In the genomic region with DNA sequence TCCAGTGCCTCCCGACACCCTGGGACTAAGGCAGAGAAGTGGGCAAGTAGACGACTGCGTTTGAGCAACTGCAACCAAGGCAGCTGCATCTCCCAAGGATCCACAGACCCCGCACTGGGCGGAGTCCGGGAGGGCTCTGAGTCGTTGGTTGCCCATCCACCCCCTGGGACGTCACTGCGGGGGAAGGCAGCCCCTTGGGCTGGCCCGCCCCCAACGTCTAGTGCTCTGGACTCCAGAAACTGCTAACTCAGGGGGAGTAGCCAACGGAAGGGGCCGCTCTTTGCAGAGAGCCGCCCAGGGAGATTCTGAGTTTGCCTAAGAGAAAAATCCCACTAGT, we compare ENCODE assay signal across 8 mouse cellular contexts. TPM values are rescaled to one million over a fixed set of nuclear protein-coding genes. Genes with fewer than 3 reads are reported as not detected.
DNase-seq lines count a peak whose midpoint lies in the region; ATAC-seq and TF ChIP-seq lines count a peak whose summit lies in the region.

A gene (minus strand): TSS at position 116 of the 337 bp plus-strand sequence.

- no peaks in the 10 kb centered on the region for H3K36me3 ChIP-seq in heart, embryonic 11.5 days (ENCODE audit: control insufficient read depth, insufficient read depth, low read length)
- H3K36me3 ChIP-seq in kidney, embryonic 14.5 days (ENCODE audit: control insufficient read depth, insufficient read depth, low read length), result no peaks in the 10 kb centered on the region
- no peaks in the 10 kb centered on the region for H3K36me3 ChIP-seq in liver, embryonic 15.5 days (replicated peaks)
- H3K36me3 ChIP-seq in stomach, embryonic 16.5 days (ENCODE audit: control insufficient read depth, insufficient read depth, low read length), result no peaks in the 10 kb centered on the region

- H3K4me1 ChIP-seq in embryonic fibroblast, embryonic 13.5 days (ENCODE audit: control insufficient read depth, insufficient read depth, low read length), result no peaks in the 10 kb centered on the region; the same call in 1 of the 2 replicates
- peaks cover 9% of the 10 kb centered on the region; the same call in 1 of the 2 replicates for H3K4me1 ChIP-seq in heart, embryonic 11.5 days (ENCODE audit: control insufficient read depth, insufficient read depth, low read length)
- peaks cover 7% of the 10 kb centered on the region; the same call in 1 of the 2 replicates for H3K4me1 ChIP-seq in kidney, embryonic 14.5 days (ENCODE audit: control insufficient read depth, insufficient read depth, low read length)
- peaks cover 12% of the 10 kb centered on the region for H3K4me1 ChIP-seq in liver, embryonic 15.5 days (replicated peaks)
- H3K4me1 ChIP-seq in stomach, embryonic 16.5 days (ENCODE audit: control insufficient read depth, insufficient read depth, low read length), result peaks cover 8% of the 10 kb centered on the region

- TF ChIP-seq CTCF in embryonic fibroblast, embryonic 13.5 days (IDR thresholded peaks at IDR 0.05; ENCODE audit: borderline replicate concordance, insufficient read depth, low read length), result no peak

- peak; percentile 31 to 33 for DNase-seq in spleen, adult 18-20 months
- no peak for DNase-seq in spleen, adult 12 weeks (ENCODE audit: low spot score)
- DNase-seq in natural killer cell, adult 2 months (ENCODE audit: low spot score in 2 of 2), result peak; percentile 21 to 24

- no peaks in the 10 kb centered on the region for H3K9me3 ChIP-seq in heart, embryonic 11.5 days (replicated peaks; ENCODE audit: control insufficient read depth, low read length)
- H3K9me3 ChIP-seq in kidney, embryonic 14.5 days (ENCODE audit: control insufficient read depth, low read length), result no peaks in the 10 kb centered on the region
- H3K9me3 ChIP-seq in liver, embryonic 15.5 days (replicated peaks), result no peaks in the 10 kb centered on the region
- H3K9me3 ChIP-seq in stomach, embryonic 16.5 days (replicated peaks; ENCODE audit: control insufficient read depth, low read length), result no peaks in the 10 kb centered on the region

- H3K27me3 ChIP-seq in heart, embryonic 11.5 days (ENCODE audit: control insufficient read depth, insufficient read depth, low read length), result 0 out of 2 replicates have a peak, but pooled peaks cover 3% of the 10 kb centered on the region
- no peaks in the 10 kb centered on the region for H3K27me3 ChIP-seq in kidney, embryonic 14.5 days (ENCODE audit: control insufficient read depth, insufficient read depth, low read length)
- H3K27me3 ChIP-seq in liver, embryonic 15.5 days, result peaks cover 6% of the 10 kb centered on the region; the same call in 1 of the 2 replicates
- no peaks in the 10 kb centered on the region for H3K27me3 ChIP-seq in stomach, embryonic 16.5 days (ENCODE audit: control insufficient read depth, insufficient read depth, low read length)

- peak within 1 kb of the TSS; percentile 83 for H3K4me2 ChIP-seq in heart, embryonic 11.5 days
- H3K4me2 ChIP-seq in kidney, embryonic 14.5 days (replicated peaks; ENCODE audit: low read depth, low read length), result peak within 1 kb of the TSS; percentile 93
- peak within 1 kb of the TSS; percentile 72 for H3K4me2 ChIP-seq in liver, embryonic 15.5 days
- H3K4me2 ChIP-seq in stomach, embryonic 16.5 days (ENCODE audit: low read depth, low read length), result peak within 1 kb of the TSS; percentile 97

- H3K9ac ChIP-seq in heart, embryonic 11.5 days (ENCODE audit: low read depth, low read length), result peak within 1 kb of the TSS; percentile 54
- H3K9ac ChIP-seq in kidney, embryonic 14.5 days (ENCODE audit: low read depth, low read length), result peak within 1 kb of the TSS; percentile 60
- no peak within 1 kb of the TSS for H3K9ac ChIP-seq in liver, embryonic 15.5 days
- peak within 1 kb of the TSS; percentile 70 for H3K9ac ChIP-seq in stomach, embryonic 16.5 days (ENCODE audit: low read length)

- peak within 1 kb of the TSS; percentile 63 for H3K27ac ChIP-seq in embryonic fibroblast, embryonic 13.5 days (ENCODE audit: insufficient read depth, low read length)
- H3K27ac ChIP-seq in heart, embryonic 11.5 days (ENCODE audit: low read depth, low read length), result peak within 1 kb of the TSS; percentile 18; the same call in 1 of the 2 replicates
- no peak within 1 kb of the TSS for H3K27ac ChIP-seq in kidney, embryonic 14.5 days (ENCODE audit: low read depth, low read length)
- H3K27ac ChIP-seq in liver, embryonic 15.5 days (replicated peaks), result no peak within 1 kb of the TSS
- peak within 1 kb of the TSS; percentile 26; the same call in 1 of the 2 replicates for H3K27ac ChIP-seq in stomach, embryonic 16.5 days (ENCODE audit: low read length)

- WGBS in heart, embryonic 11.5 days (ENCODE audit: insufficient replicate concordance), result 0% methylated on average over 14 of the region's 14 CpGs
- WGBS in kidney, embryonic 14.5 days, result 0% methylated on average over 14 of the region's 14 CpGs
- under 1% methylated on average over 14 of the region's 14 CpGs for WGBS in liver, embryonic 15.5 days (ENCODE audit: insufficient replicate concordance)
- WGBS in stomach, embryonic 16.5 days, result under 1% methylated on average over 14 of the region's 14 CpGs

- H3K4me3 ChIP-seq in embryonic fibroblast, embryonic 13.5 days (ENCODE audit: insufficient read depth, low read length), result peak within 1 kb of the TSS; percentile 81
- peak within 1 kb of the TSS; percentile 56 for H3K4me3 ChIP-seq in heart, embryonic 11.5 days (ENCODE audit: low read depth, low read length)
- peak within 1 kb of the TSS; percentile 57 for H3K4me3 ChIP-seq in kidney, embryonic 14.5 days (ENCODE audit: low read length)
- peak within 1 kb of the TSS; percentile 48 for H3K4me3 ChIP-seq in liver, embryonic 15.5 days (replicated peaks)
- peak within 1 kb of the TSS; percentile 63 for H3K4me3 ChIP-seq in stomach, embryonic 16.5 days (replicated peaks; ENCODE audit: low read length)

- ATAC-seq in heart, embryonic 11.5 days (replicated peaks; ENCODE audit: insufficient number of reproducible peaks, low FRiP score, low TSS enrichment), result peak; percentile 91; the same call in 1 of the 2 replicates
- ATAC-seq in kidney, embryonic 14.5 days (ENCODE audit: low FRiP score, low TSS enrichment), result peak; percentile 98
- ATAC-seq in liver, embryonic 15.5 days (ENCODE audit: insufficient read depth), result peak; percentile 77
- peak; percentile 96 for ATAC-seq in stomach, embryonic 16.5 days (ENCODE audit: insufficient read depth, low FRiP score)

- TF ChIP-seq POLR2A in embryonic fibroblast, embryonic 13.5 days (IDR thresholded peaks at IDR 0.05; ENCODE audit: low read depth, low read length), result peak; percentile 98

RNA-seq across cellular contexts. Expression of the gene that starts here (rescaled TPM):
- polyA plus RNA-seq in embryonic fibroblast, embryonic 13.5 days (2011; ENCODE audit: insufficient read length, low read depth, missing spikeins), result 32.1 and 48.7 TPM in 2 replicates
- 7.2 and 10.2 TPM in 2 replicates for polyA plus RNA-seq in heart, embryonic 11.5 days (2014; fragmentation: Nextera tagmentation; extraction: Ambion mirVana)
- polyA plus RNA-seq in kidney, embryonic 14.5 days (2014; fragmentation: Nextera tagmentation; extraction: Ambion mirVana), result 5.4 and 7.6 TPM in 2 replicates
- 1.7 and 1.8 TPM in 2 replicates for polyA plus RNA-seq in liver, embryonic 15.5 days (2015; fragmentation: Nextera tagmentation; extraction: Ambion mirVana)
- 4.3 and 4.7 TPM in 2 replicates for polyA plus RNA-seq in stomach, embryonic 16.5 days (2015; fragmentation: Nextera tagmentation; extraction: Ambion mirVana)

Comparison
In these comparisons a context has a peak if more than half of its experiments do, and no peak if none do; other contexts are left out.
1. H3K27ac ChIP-seq: peak in embryonic fibroblast, embryonic 13.5 days (single experiment), heart, embryonic 11.5 days (single experiment) and stomach, embryonic 16.5 days (single experiment); none in kidney, embryonic 14.5 days (single experiment) and liver, embryonic 15.5 days (single experiment).
2. Peak in every context shown above with its lines, with median percentiles within 50 percentile points of each other: H3K4me3 ChIP-seq, ATAC-seq and H3K4me2 ChIP-seq.